Mouse (Mus musculus): Measurements from ENCODE around the gene Tigd3. TPM values are rescaled to one million over a fixed set of nuclear protein-coding genes. Genes with fewer than 3 reads are reported as not detected.

Gene Tigd3
- total and polyA plus RNA-seq, 3 experiments, result 2.1 to 2.2 TPM; not detected in 1

DNA sequence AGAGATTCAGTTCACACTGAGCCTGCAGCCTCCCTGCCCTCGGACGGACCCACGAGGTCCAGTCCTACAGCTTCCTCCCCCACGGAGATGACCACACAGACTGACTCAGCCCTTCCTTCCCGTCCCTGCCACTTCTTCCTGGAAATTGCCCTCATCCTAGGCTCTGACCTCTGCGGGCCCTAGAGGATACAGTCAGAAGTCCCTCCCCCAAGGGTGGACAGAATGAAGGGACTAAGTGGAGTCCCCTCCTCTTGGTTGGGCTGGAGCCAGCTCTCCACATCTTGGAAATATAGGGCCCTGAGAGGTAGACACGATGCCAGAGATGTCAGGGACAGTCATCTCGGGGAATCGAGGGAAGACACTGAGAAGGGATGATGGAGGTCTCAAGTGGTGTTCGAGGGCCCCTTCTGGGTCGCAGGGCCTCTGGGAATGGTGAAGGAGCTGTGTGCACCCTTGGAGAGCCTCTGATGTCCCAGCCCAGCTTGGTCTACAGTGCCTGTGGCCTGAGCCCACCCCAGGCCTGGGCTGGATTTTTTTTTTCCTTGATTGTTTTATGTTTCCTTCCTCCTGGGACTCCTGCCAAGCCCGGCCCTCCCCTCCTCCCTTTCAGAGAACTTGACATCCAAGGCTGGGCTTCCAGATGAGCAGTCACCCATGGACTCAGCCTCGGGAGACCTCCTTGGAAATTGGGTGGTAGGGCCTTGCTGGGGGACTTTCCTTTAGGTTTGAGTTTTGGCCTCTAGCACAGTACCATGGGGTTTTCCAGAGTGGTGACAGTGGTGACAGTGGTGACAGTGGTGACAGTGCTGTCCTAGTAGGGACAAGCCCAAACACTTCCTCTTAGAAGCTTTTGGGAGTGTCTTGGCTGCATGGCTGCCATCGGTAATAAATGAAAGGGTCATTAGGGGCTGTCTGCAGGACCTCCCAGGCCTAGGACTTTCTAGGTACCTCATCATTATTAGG lies 36.0 kb upstream of the Tigd3 start:
- TF ChIP-seq ZNF384 (IDR thresholded peaks at IDR 0.05; ENCODE audit: low read depth, low read length) (peak; percentile 29; the same call in 1 of the 2 replicates), CTCF (IDR thresholded peaks at IDR 0.05 in 2 of 3, conservative IDR thresholded peaks at IDR 0.05 in 1 of 3; ENCODE audit: control insufficient read depth in 1 of 3, insufficient read depth in 1 of 3, low read depth in 2 of 3, low read length in 3 of 3, poor library complexity in 1 of 3, severe bottlenecking in 1 of 3) (no peak), KAT2A (conservative IDR thresholded peaks at IDR 0.05; ENCODE audit: low read depth, low read length) (no peak)
- no peak overlapping the region for H3K27ac ChIP-seq (ENCODE audit: control insufficient read depth, low read depth, low read length)
- peak; percentile 25 for DNase-seq (ENCODE audit: low read depth, low spot score)
- H3K4me1 ChIP-seq (ENCODE audit: control insufficient read depth in 1 of 2, insufficient read depth in 2 of 2, low read length in 2 of 2), result no peaks in the 10 kb centered on the region; a peak in 1 of 4 replicates
- peaks cover 0 to 2% of the 10 kb centered on the region in 2 experiments; a peak in 2 of 4 replicates for H3K36me3 ChIP-seq (ENCODE audit: control insufficient read depth in 1 of 2, insufficient read depth in 2 of 2, low read length in 2 of 2)
- H3K79me2 ChIP-seq (ENCODE audit: control insufficient read depth, insufficient read depth, low read length, poor library complexity), result no peaks in the 10 kb centered on the region
- H3K4me3 ChIP-seq (ENCODE audit: control insufficient read depth in 1 of 2, insufficient read depth in 1 of 2, low read depth in 2 of 2, low read length in 2 of 2), result no peak overlapping the region
- H3K9me3 ChIP-seq (replicated peaks; ENCODE audit: insufficient read depth, low read length), result no peaks in the 10 kb centered on the region
- H3K9ac ChIP-seq (ENCODE audit: control insufficient read depth, low read depth, low read length, poor library complexity, severe bottlenecking), result no peak overlapping the region
- H3K27me3 ChIP-seq (ENCODE audit: control insufficient read depth in 1 of 2, insufficient read depth in 2 of 2, low read length in 2 of 2), result no peaks in the 10 kb centered on the region

DNA sequence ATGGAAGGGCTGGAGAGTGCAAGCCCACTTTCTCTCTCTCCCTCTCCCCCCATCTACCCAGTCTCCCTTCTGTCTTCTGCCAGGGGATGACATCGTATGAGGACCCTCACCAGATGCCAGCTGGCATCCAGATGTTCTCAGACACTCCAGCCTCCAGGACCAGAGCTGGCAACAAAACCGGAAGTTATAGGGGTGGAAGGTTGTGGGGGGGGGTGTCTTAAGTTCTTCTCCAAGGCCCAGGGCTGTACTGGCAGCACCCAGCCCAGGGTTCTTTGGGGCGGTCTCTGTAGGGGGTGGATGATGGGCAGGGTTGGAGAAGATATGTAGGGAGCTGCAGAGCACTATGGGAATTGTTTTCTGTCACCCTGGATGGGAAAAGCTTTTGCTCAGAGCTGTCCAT lies 34.6 kb upstream of the Tigd3 start:
- Histone ChIP-seq H3K27ac (ENCODE audit: control insufficient read depth, low read depth, low read length) (no peak overlapping the region), H3K9ac (ENCODE audit: control insufficient read depth, low read depth, low read length, poor library complexity, severe bottlenecking) (no peak overlapping the region), H3K27me3 (ENCODE audit: control insufficient read depth in 1 of 2, insufficient read depth in 2 of 2, low read length in 2 of 2) (no peaks in the 10 kb centered on the region), H3K4me3 (ENCODE audit: control insufficient read depth in 1 of 2, insufficient read depth in 1 of 2, low read depth in 2 of 2, low read length in 2 of 2) (no peak overlapping the region), H3K4me1 (ENCODE audit: control insufficient read depth in 1 of 2, insufficient read depth in 2 of 2, low read length in 2 of 2) (peaks cover 2% of the 10 kb centered on the region in 2 experiments; a peak in 3 of 4 replicates), H3K36me3 (ENCODE audit: control insufficient read depth in 1 of 2, insufficient read depth in 2 of 2, low read length in 2 of 2) (peaks cover 0 to 3% of the 10 kb centered on the region in 2 experiments; a peak in 2 of 4 replicates), H3K9me3 (replicated peaks; ENCODE audit: insufficient read depth, low read length) (no peaks in the 10 kb centered on the region), H3K79me2 (ENCODE audit: control insufficient read depth, insufficient read depth, low read length, poor library complexity) (no peaks in the 10 kb centered on the region)
- no peak for TF ChIP-seq MAX (IDR thresholded peaks at IDR 0.05; ENCODE audit: low read length)
- DNase-seq (ENCODE audit: low read depth, low spot score), result no peak

DNA sequence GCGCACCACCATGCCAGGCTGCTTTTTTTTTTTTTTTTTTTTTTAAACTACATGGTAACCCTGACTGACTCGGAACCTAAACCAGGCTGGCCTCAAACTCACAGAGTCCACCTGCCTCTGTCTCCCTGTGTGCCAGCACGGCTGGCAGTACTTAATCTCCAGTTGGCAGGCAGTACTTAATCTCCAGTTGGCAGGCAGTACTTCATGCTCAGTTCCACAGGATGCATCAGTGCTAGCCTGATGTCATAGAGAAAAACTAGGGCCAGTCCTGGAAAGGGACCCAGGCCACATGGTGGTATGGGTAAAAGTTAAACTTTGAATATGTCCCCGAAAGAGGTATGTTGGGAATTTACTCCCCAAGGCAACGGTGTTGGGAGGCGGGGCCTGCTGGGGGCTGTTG lies 34.2 kb upstream of the Tigd3 start:
- Histone ChIP-seq H3K27me3 (ENCODE audit: control insufficient read depth in 1 of 2, insufficient read depth in 2 of 2, low read length in 2 of 2) (no peaks in the 10 kb centered on the region), H3K4me3 (ENCODE audit: control insufficient read depth in 1 of 2, insufficient read depth in 1 of 2, low read depth in 2 of 2, low read length in 2 of 2) (no peak overlapping the region), H3K79me2 (ENCODE audit: control insufficient read depth, insufficient read depth, low read length, poor library complexity) (no peaks in the 10 kb centered on the region), H3K4me1 (ENCODE audit: control insufficient read depth in 1 of 2, insufficient read depth in 2 of 2, low read length in 2 of 2) (peaks cover 4 to 5% of the 10 kb centered on the region in 2 experiments), H3K27ac (ENCODE audit: control insufficient read depth, low read depth, low read length) (no peak overlapping the region), H3K9ac (ENCODE audit: control insufficient read depth, low read depth, low read length, poor library complexity, severe bottlenecking) (no peak overlapping the region), H3K36me3 (ENCODE audit: control insufficient read depth in 1 of 2, insufficient read depth in 2 of 2, low read length in 2 of 2) (peaks cover 0 to 8% of the 10 kb centered on the region in 2 experiments; a peak in 2 of 4 replicates), H3K9me3 (replicated peaks; ENCODE audit: insufficient read depth, low read length) (no peaks in the 10 kb centered on the region)
- no peak for TF ChIP-seq ELF1 (IDR thresholded peaks at IDR 0.05; ENCODE audit: low read depth, low read length)
- peak; percentile 52 for TF ChIP-seq TAL1 (IDR thresholded peaks at IDR 0.05; ENCODE audit: low read length)
- TF ChIP-seq KAT2A (conservative IDR thresholded peaks at IDR 0.05; ENCODE audit: low read depth, low read length), result no peak
- no peak for TF ChIP-seq TBP (IDR thresholded peaks at IDR 0.05; ENCODE audit: low read depth, low read length)
- no peak for TF ChIP-seq MEF2A (IDR thresholded peaks at IDR 0.05; ENCODE audit: extremely low read depth, insufficient replicate concordance, low read depth, low read length, poor library complexity, severe bottlenecking)
- no peak for TF ChIP-seq E2F4 (IDR thresholded peaks at IDR 0.05; ENCODE audit: borderline replicate concordance, low read depth, low read length)
- TF ChIP-seq RAD21 (IDR thresholded peaks at IDR 0.05; ENCODE audit: low read depth, low read length), result no peak
- no peak for DNase-seq (ENCODE audit: low read depth, low spot score)

Data from MEL (cell line).